9 mouse cellular contexts compared by ENCODE assay signal in the genomic region with DNA sequence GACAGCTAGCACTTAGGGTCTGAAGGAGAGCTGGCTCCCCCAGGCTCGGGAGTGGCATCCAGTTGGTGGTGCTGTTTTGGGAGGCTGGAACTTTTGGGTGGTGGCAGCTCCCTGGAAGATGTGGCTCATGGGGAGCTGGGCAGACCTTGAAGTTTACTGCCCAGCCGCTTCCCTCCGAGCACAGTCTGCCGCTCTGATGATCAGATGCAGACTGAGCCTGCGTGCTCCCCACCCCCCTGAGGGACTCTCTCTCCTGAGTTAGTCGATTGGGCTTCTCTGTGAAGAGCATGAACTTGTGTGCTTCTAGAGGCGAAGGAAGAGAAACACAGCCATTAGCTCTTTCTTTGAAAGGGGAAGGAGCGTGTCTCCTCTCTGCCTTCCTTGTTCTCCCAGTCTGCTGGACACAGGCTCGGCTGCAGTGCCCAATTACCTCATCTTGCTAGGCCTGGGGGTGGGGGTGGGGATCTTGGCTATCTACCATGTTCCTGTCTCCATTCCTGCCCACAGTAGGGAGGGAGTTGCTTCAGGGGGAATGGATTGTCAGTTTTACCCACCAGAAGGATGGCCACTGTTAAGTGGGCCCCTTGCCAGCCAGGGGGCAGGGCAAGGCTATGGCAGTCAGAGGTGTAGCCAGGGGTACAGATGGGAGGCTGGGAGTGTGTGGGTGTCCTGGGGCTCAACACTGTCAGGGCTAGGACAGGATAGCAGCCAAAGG. TPM values are rescaled to one million over a fixed set of nuclear protein-coding genes. Genes with fewer than 3 reads are reported as not detected.
DNase-seq lines count a peak whose midpoint lies in the region; ATAC-seq lines count a peak whose summit lies in the region.
"Had no signal": no experiment of that assay in that cellular context is flagged by ENCODE, and none has a peak within 500 bp of the region (broad histone marks: within the 10 kb centered on the region; RNA-seq: fewer than 3 reads in every experiment).

No protein-coding gene starts in this region.

- peak; percentile 26 for DNase-seq in adrenal gland, postnatal 10 days
- DNase-seq in adrenal gland, postnatal 25 days = no peak
- peak; percentile 19 for DNase-seq in right cerebral cortex, postnatal 4 days
- DNase-seq in right cerebral cortex, adult 18-20 months = no peak
- no peak for DNase-seq in thymus, postnatal 25 days
- no peak for DNase-seq in thymus, postnatal 14 days
- DNase-seq in frontal cortex, postnatal 14 days (ENCODE audit: low spot score in 2 of 2) = no peak
- DNase-seq: liver, embryonic 13.5 days had no signal

- H3K4me3 ChIP-seq in hindbrain, embryonic 12.5 days = no peak overlapping the region
- H3K4me3 ChIP-seq: liver, embryonic 13.5 days had no signal

- no peak for ATAC-seq in hindbrain, embryonic 12.5 days (ENCODE audit: low FRiP score)

- H3K9ac ChIP-seq in hindbrain, embryonic 12.5 days = 0 out of 2 replicates have a peak overlapping the region, but pooled peaks have one; percentile 1
- H3K9ac ChIP-seq: liver, embryonic 13.5 days had no signal

- H3K27me3 ChIP-seq in hindbrain, embryonic 12.5 days = no peaks in the 10 kb centered on the region
- H3K27me3 ChIP-seq: liver, embryonic 13.5 days had no signal

- 58% methylated on average over 9 of the region's 9 CpGs for WGBS in hindbrain, embryonic 12.5 days

- no peaks in the 10 kb centered on the region for H3K9me3 ChIP-seq in hindbrain, embryonic 12.5 days (replicated peaks)
- H3K9me3 ChIP-seq: liver, embryonic 13.5 days had no signal

- no peaks in the 10 kb centered on the region for H3K36me3 ChIP-seq in hindbrain, embryonic 12.5 days
- H3K36me3 ChIP-seq: liver, embryonic 13.5 days had no signal

- H3K4me2 ChIP-seq in hindbrain, embryonic 12.5 days (replicated peaks) = no peak overlapping the region
- H3K4me2 ChIP-seq: liver, embryonic 13.5 days had no signal

- H3K27ac ChIP-seq in hindbrain, embryonic 12.5 days = no peak overlapping the region
- H3K27ac ChIP-seq: liver, embryonic 13.5 days had no signal

- H3K4me1 ChIP-seq in hindbrain, embryonic 12.5 days = peaks cover 11% of the 10 kb centered on the region

RNA-seq across cellular contexts. Expression of gene Ntpcr, which starts 26.8 kb away (rescaled TPM):
- 10 to 100 TPM; 14.4 to 16.8 TPM for total RNA-seq in adrenal gland, postnatal 10 days (2021)
- total RNA-seq in adrenal gland, postnatal 25 days (2021) = 16.1 and 25.7 TPM in 2 replicates
- polyA plus RNA-seq in hindbrain, embryonic 12.5 days (2016; fragmentation: Nextera tagmentation; extraction: Ambion mirVana) = 19.8 and 24.1 TPM in 2 replicates

Comparison
In these comparisons a context has a peak if more than half of its experiments do, and no peak if none do; other contexts are left out.
1. DNase-seq: peak in adrenal gland, postnatal 10 days (single experiment) and right cerebral cortex, postnatal 4 days (single experiment); none in adrenal gland, postnatal 25 days (single experiment), right cerebral cortex, adult 18-20 months (single experiment), thymus, postnatal 25 days (single experiment), thymus, postnatal 14 days (single experiment) and frontal cortex, postnatal 14 days (0 of 2).